Comparison of ENCODE assay signal across 15 mouse cellular contexts in genomic region chr19:15611137-15611758, GRCm38 (mm10).
A peak's percentile ranks its signal among the peaks of the same experiment; 100 is the strongest.
DNase-seq lines count a peak whose midpoint lies in the region; ATAC-seq lines count a peak whose summit lies in the region.
"Had no signal": no experiment of that assay in that cellular context is flagged by ENCODE, and none has a peak within 500 bp of the region (broad histone marks: within the 10 kb centered on the region; RNA-seq: fewer than 3 reads in every experiment).

No protein-coding gene starts in this region.

- no peak overlapping the region for H3K4me3 ChIP-seq in forebrain, embryonic 12.5 days (replicated peaks)
- no peak overlapping the region for H3K4me3 ChIP-seq in forebrain, embryonic 13.5 days
- no peak overlapping the region for H3K4me3 ChIP-seq in midbrain, embryonic 14.5 days (replicated peaks; ENCODE audit: low read depth, low read length)
- H3K4me3 ChIP-seq in midbrain, embryonic 15.5 days = no peak overlapping the region
- H3K4me3 ChIP-seq in hindbrain, embryonic 12.5 days = no peak overlapping the region
- no peak overlapping the region for H3K4me3 ChIP-seq in neural tube, embryonic 13.5 days
- H3K4me3 ChIP-seq: erythroblast, embryonic 14.5 days; heart, embryonic 13.5 days had no signal

- DNase-seq in midbrain, embryonic 14.5 days = peak; percentile 52
- DNase-seq in gastrocnemius, adult 8-10 months (ENCODE audit: low spot score in 2 of 2) = no peak
- DNase-seq in layer of hippocampus, postnatal 14 days (ENCODE audit: low spot score in 2 of 2) = no peak
- DNase-seq: B cell, adult 2 months; kidney, adult 2 months; lung, embryonic 14.5 days had no signal

- ATAC-seq in forebrain, embryonic 12.5 days (ENCODE audit: low FRiP score) = no peak
- ATAC-seq in forebrain, embryonic 13.5 days = no peak
- no peak for ATAC-seq in midbrain, embryonic 14.5 days (ENCODE audit: low FRiP score, low TSS enrichment)
- ATAC-seq in midbrain, embryonic 15.5 days (replicated peaks) = no peak
- ATAC-seq in hindbrain, embryonic 12.5 days (ENCODE audit: low FRiP score) = peak; percentile 71
- peak; percentile 48 for ATAC-seq in neural tube, embryonic 13.5 days (ENCODE audit: low read depth)
- ATAC-seq: Patski had no signal

- peaks cover 20% of the 10 kb centered on the region for H3K4me1 ChIP-seq in forebrain, embryonic 12.5 days
- H3K4me1 ChIP-seq in forebrain, embryonic 13.5 days = peaks cover 18% of the 10 kb centered on the region
- H3K4me1 ChIP-seq in midbrain, embryonic 14.5 days (ENCODE audit: control insufficient read depth, insufficient read depth, low read length) = peaks cover 11% of the 10 kb centered on the region
- H3K4me1 ChIP-seq in midbrain, embryonic 15.5 days = peaks cover 19% of the 10 kb centered on the region
- peaks cover 27% of the 10 kb centered on the region for H3K4me1 ChIP-seq in hindbrain, embryonic 12.5 days
- peaks cover 42% of the 10 kb centered on the region for H3K4me1 ChIP-seq in neural tube, embryonic 13.5 days (replicated peaks)

- no peaks in the 10 kb centered on the region for H3K36me3 ChIP-seq in forebrain, embryonic 12.5 days (replicated peaks)
- no peaks in the 10 kb centered on the region for H3K36me3 ChIP-seq in forebrain, embryonic 13.5 days (ENCODE audit: poor library complexity, severe bottlenecking)
- no peaks in the 10 kb centered on the region for H3K36me3 ChIP-seq in midbrain, embryonic 14.5 days (ENCODE audit: control insufficient read depth, insufficient read depth, low read length)
- no peaks in the 10 kb centered on the region for H3K36me3 ChIP-seq in midbrain, embryonic 15.5 days (replicated peaks)
- no peaks in the 10 kb centered on the region for H3K36me3 ChIP-seq in hindbrain, embryonic 12.5 days
- H3K36me3 ChIP-seq in neural tube, embryonic 13.5 days = no peaks in the 10 kb centered on the region
- H3K36me3 ChIP-seq: heart, embryonic 13.5 days had no signal

- H3K27me3 ChIP-seq in forebrain, embryonic 12.5 days = peaks cover 10% of the 10 kb centered on the region; the same call in 1 of the 2 replicates
- no peaks in the 10 kb centered on the region for H3K27me3 ChIP-seq in forebrain, embryonic 13.5 days
- peaks cover 2% of the 10 kb centered on the region; the same call in 1 of the 2 replicates for H3K27me3 ChIP-seq in midbrain, embryonic 14.5 days (ENCODE audit: control insufficient read depth, insufficient read depth, low read length)
- H3K27me3 ChIP-seq in midbrain, embryonic 15.5 days (replicated peaks) = no peaks in the 10 kb centered on the region
- peaks cover 3% of the 10 kb centered on the region for H3K27me3 ChIP-seq in hindbrain, embryonic 12.5 days
- H3K27me3 ChIP-seq in neural tube, embryonic 13.5 days = peaks cover 5% of the 10 kb centered on the region; the same call in 1 of the 2 replicates
- H3K27me3 ChIP-seq: heart, embryonic 13.5 days had no signal

- H3K27ac ChIP-seq in forebrain, embryonic 12.5 days = 0 out of 2 replicates have a peak overlapping the region, but pooled peaks have one; percentile 59
- no peak overlapping the region for H3K27ac ChIP-seq in forebrain, embryonic 13.5 days
- no peak overlapping the region for H3K27ac ChIP-seq in midbrain, embryonic 14.5 days (replicated peaks; ENCODE audit: low read depth, low read length)
- no peak overlapping the region for H3K27ac ChIP-seq in midbrain, embryonic 15.5 days
- H3K27ac ChIP-seq in hindbrain, embryonic 12.5 days = peak overlapping the region; percentile 30
- H3K27ac ChIP-seq in neural tube, embryonic 13.5 days (replicated peaks) = peak overlapping the region; percentile 64
- H3K27ac ChIP-seq: heart, embryonic 13.5 days; macrophage had no signal

- H3K9me3 ChIP-seq in forebrain, embryonic 12.5 days = no peaks in the 10 kb centered on the region
- H3K9me3 ChIP-seq in forebrain, embryonic 13.5 days (replicated peaks) = no peaks in the 10 kb centered on the region
- no peaks in the 10 kb centered on the region for H3K9me3 ChIP-seq in midbrain, embryonic 14.5 days (ENCODE audit: control insufficient read depth, low read length)
- H3K9me3 ChIP-seq in midbrain, embryonic 15.5 days = no peaks in the 10 kb centered on the region
- H3K9me3 ChIP-seq in hindbrain, embryonic 12.5 days (replicated peaks) = no peaks in the 10 kb centered on the region
- no peaks in the 10 kb centered on the region for H3K9me3 ChIP-seq in neural tube, embryonic 13.5 days
- H3K9me3 ChIP-seq: heart, embryonic 13.5 days had no signal

- no peak overlapping the region for H3K4me2 ChIP-seq in forebrain, embryonic 12.5 days
- H3K4me2 ChIP-seq in forebrain, embryonic 13.5 days = no peak overlapping the region
- no peak overlapping the region for H3K4me2 ChIP-seq in midbrain, embryonic 14.5 days (ENCODE audit: low read length)
- no peak overlapping the region for H3K4me2 ChIP-seq in midbrain, embryonic 15.5 days
- no peak overlapping the region; the same call in 1 of the 2 replicates for H3K4me2 ChIP-seq in hindbrain, embryonic 12.5 days (replicated peaks)
- H3K4me2 ChIP-seq in neural tube, embryonic 13.5 days = peak overlapping the region; percentile 40
- H3K4me2 ChIP-seq: heart, embryonic 13.5 days; lung, embryonic 14.5 days had no signal

- WGBS in forebrain, embryonic 12.5 days = 67% methylated on average over 13 of the region's 13 CpGs
- WGBS in forebrain, embryonic 13.5 days = 58% methylated on average over 13 of the region's 13 CpGs
- 49% methylated on average over 13 of the region's 13 CpGs for WGBS in midbrain, embryonic 14.5 days
- 42% methylated on average over 13 of the region's 13 CpGs for WGBS in midbrain, embryonic 15.5 days
- 40% methylated on average over 13 of the region's 13 CpGs for WGBS in hindbrain, embryonic 12.5 days
- WGBS in neural tube, embryonic 13.5 days = 22% methylated on average over 13 of the region's 13 CpGs

- H3K9ac ChIP-seq in forebrain, embryonic 12.5 days = no peak overlapping the region
- no peak overlapping the region for H3K9ac ChIP-seq in forebrain, embryonic 13.5 days
- no peak overlapping the region for H3K9ac ChIP-seq in midbrain, embryonic 14.5 days (replicated peaks; ENCODE audit: low read length)
- no peak overlapping the region for H3K9ac ChIP-seq in midbrain, embryonic 15.5 days
- no peak overlapping the region for H3K9ac ChIP-seq in hindbrain, embryonic 12.5 days
- no peak overlapping the region for H3K9ac ChIP-seq in neural tube, embryonic 13.5 days
- H3K9ac ChIP-seq: heart, embryonic 13.5 days; lung, embryonic 14.5 days had no signal

Comparison
In these comparisons a context has a peak if more than half of its experiments do, and no peak if none do; other contexts are left out.
1. H3K27ac ChIP-seq: peak in forebrain, embryonic 12.5 days (single experiment), hindbrain, embryonic 12.5 days (single experiment) and neural tube, embryonic 13.5 days (single experiment); none in forebrain, embryonic 13.5 days (single experiment), midbrain, embryonic 14.5 days (single experiment) and midbrain, embryonic 15.5 days (single experiment).
2. ATAC-seq: peak in hindbrain, embryonic 12.5 days (single experiment) and neural tube, embryonic 13.5 days (single experiment); none in forebrain, embryonic 12.5 days (single experiment), forebrain, embryonic 13.5 days (single experiment), midbrain, embryonic 14.5 days (single experiment) and midbrain, embryonic 15.5 days (single experiment).